Mouse (Mus musculus): Measurements from ENCODE around the gene Cmtm8.

- no peak for TF ChIP-seq POLR2A (IDR thresholded peaks at IDR 0.05; ENCODE audit: control insufficient read depth, extremely low read depth, insufficient read depth, low read length, poor library complexity)
- no peak for TF ChIP-seq CTCF (IDR thresholded peaks at IDR 0.05; ENCODE audit: borderline replicate concordance, control insufficient read depth, extremely low read depth, insufficient read depth, low read length, poor library complexity)
Measured at GRCm38 (mm10) chr9:114810837-114811236, 33.1 kb downstream of the Cmtm8 start.

Measured in thymus, adult 2 months (tissue).